Mouse (Mus musculus) small intestine, adult 2 months (tissue): ENCODE results near the gene BC024978.

Experiments used
- CTCF ChIP-seq: fragments of 200-500 bp; IDR thresholded peaks from 2 replicates; pipeline ENCODE4 v1.5.1; 2012; ENCODE audit warnings: low read depth, mild to moderate bottlenecking, control low read depth, inconsistent platforms, low read length, moderate library complexity, mixed read lengths; ENCODE audit not compliant: insufficient replicate concordance, insufficient read length; ENCODE audit errors: extremely low read depth
- POLR2A ChIP-seq: fragments of 200-500 bp; IDR thresholded peaks from 2 replicates; pipeline ENCODE4 v1.6.1; 2012; ENCODE audit warnings: low read depth, mild to moderate bottlenecking, control low read depth, inconsistent platforms, low read length, moderate library complexity

DNA sequence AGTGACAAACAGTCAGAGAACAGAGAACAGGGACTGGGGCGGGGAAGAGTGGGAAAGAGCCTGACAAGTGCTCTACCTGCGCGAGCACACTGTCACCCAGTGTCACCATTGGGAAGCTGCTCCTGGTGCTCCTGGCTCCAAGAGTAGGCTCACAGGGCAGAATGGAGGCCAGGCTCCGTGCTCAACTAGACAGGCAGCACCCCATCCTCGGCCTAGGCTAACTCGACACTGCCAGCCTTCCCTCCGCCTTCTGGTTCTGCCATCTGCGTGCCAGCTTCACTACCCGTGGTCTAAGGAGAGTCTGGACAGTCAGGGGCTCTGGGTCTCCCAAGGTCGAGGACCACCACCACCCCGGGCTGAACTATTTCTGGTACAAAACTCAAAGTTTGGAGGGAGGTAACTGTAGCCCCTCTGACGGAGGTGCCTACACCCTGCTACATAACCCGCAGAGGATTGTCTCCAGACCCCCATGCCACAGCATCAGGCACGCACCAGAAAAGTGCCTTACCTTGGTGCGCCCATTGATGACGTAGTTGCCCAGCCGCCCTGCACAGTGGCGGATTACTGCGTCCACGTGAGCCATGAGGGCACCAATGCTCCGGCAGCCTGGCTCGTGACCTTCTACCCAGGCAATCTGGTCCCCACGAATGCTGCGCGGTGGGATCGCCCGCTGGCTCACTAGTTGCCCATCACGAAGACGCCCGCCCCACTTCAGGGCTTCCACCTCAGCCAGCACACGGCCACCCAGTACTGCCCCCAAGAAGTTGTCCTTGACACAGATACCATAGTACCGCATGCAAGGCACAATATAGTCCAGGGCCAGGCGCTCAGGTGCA, 31.3 kb upstream of the BC024978 start:
- TF ChIP-seq POLR2A: no peak
- TF ChIP-seq CTCF: no peak
